Mouse (Mus musculus) T-cell, adult 66 days (primary cell): ENCODE results near the gene Megf9. TPM values are rescaled to one million over a fixed set of nuclear protein-coding genes. Genes with fewer than 3 reads are reported as not detected.

Experiments used
- total RNA-seq, 2 experiments: library from RNA; stranded (reverse); gene quantifications; 3 replicates in 1 of 2; 4 replicates in 1 of 2; pipeline ENCODE4 v1.2.4; 2023

Gene Megf9
- 1 to 10 TPM; 4.2 to 6.4 TPM for total RNA-seq

GRCm38 (mm10) chr4:70534891-70535269, at the start of gene Megf9:
TSS of gene Megf9 (minus strand) at chr4:70534995.

GRCm38 (mm10) chr4:70409994-70410721, 124.6 kb downstream of the Megf9 start, which contains the start of gene Cdk5rap2:
TSS of gene Cdk5rap2 (minus strand) at chr4:70410443.

Other genes with a start within 250 kb of the Megf9 start
- 10 to 100 TPM; 29.8 to 30.7 TPM for gene Cdk5rap2, start 124.6 kb downstream of the Megf9 start, total RNA-seq